Mouse (Mus musculus): Measurements from ENCODE around the gene Bnip2.
A peak's percentile ranks its signal among the peaks of the same experiment; 100 is the strongest.

The Bnip2 gene

GRCm38 (mm10) chr9:70047839-70048238 is 58.6 kb downstream of the Bnip2 start:
- peak; percentile 91 for DNase-seq (ENCODE audit: low read depth, low spot score)

- no peak for DNase-seq (ENCODE audit: low read depth, low spot score)
Measured at GRCm38 (mm10) chr9:70048280-70048679, 59.0 kb downstream of the Bnip2 start.

- peak; percentile 18 for DNase-seq (ENCODE audit: low read depth, low spot score)
Measured at GRCm38 (mm10) chr9:70048751-70049415, 59.6 kb downstream of the Bnip2 start.

- DNase-seq (ENCODE audit: low read depth, low spot score) = no peak
Measured at GRCm38 (mm10) chr9:70049416-70049783, 60.1 kb downstream of the Bnip2 start.

- no peak for DNase-seq (ENCODE audit: low read depth, low spot score)
Measured at GRCm38 (mm10) chr9:70049839-70050238, 60.6 kb downstream of the Bnip2 start.

- no peak for DNase-seq (ENCODE audit: low read depth, low spot score)
Measured at GRCm38 (mm10) chr9:70052730-70053129, 63.5 kb downstream of the Bnip2 start.

- DNase-seq (ENCODE audit: low read depth, low spot score) = no peak
Measured at GRCm38 (mm10) chr9:70053411-70053810, 64.1 kb downstream of the Bnip2 start.

Data from ZHBTc4 (cell line).